Mouse (Mus musculus) CH12.LX (cell line): ENCODE data around the gene Keap1. TPM values are rescaled to one million over a fixed set of nuclear protein-coding genes. Genes with fewer than 3 reads are reported as not detected.

Source experiments
- DNase-seq: peaks from one replicate; pipeline ENCODE4 v3.0.0-alpha.2; 2013; ENCODE audit errors: extremely low read depth
- H3K27ac ChIP-seq: 2 replicates; pipeline ENCODE4 v1.5.1; 2012; ENCODE audit warnings: low read depth, mild to moderate bottlenecking, control low read depth, moderate library complexity; ENCODE audit not compliant: insufficient read depth
- H3K27me3 ChIP-seq: replicated peaks from 2 replicates; pipeline ENCODE3; 2012; ENCODE audit warnings: inconsistent platforms
- H3K36me3 ChIP-seq, 2 experiments: replicated peaks in 1 of 2; 2 replicates each; pipeline versions ENCODE3 to v1.6.1; 2012; ENCODE audit warnings: inconsistent platforms in 1 of 2, low read length in 1 of 2, mild to moderate bottlenecking in 1 of 2, mixed read lengths in 1 of 2, moderate library complexity in 1 of 2; ENCODE audit not compliant: control insufficient read depth in 1 of 2, insufficient read depth in 1 of 2
- H3K4me1 ChIP-seq, 2 experiments: 2 replicates each; pipeline ENCODE4 v1.6.1; 2012; ENCODE audit warnings: inconsistent platforms in 1 of 2, moderate library complexity in 1 of 2; ENCODE audit not compliant: insufficient read depth in 2 of 2, control insufficient read depth in 1 of 2
- H3K4me2 ChIP-seq: 2 replicates; pipeline ENCODE4 v1.6.1; 2012; ENCODE audit warnings: low read depth, mild to moderate bottlenecking, control low read depth; ENCODE audit not compliant: poor library complexity, insufficient read depth, severe bottlenecking
- H3K4me3 ChIP-seq, 3 experiments: fragments of 150-350 bp in 1 of 3; sonication (generic) in 1 of 3; replicated peaks in 1 of 3; 2 replicates each; pipeline versions ENCODE3 to v1.5.1; 2011 to 2012; ENCODE audit warnings: low read depth in 2 of 3, low read length in 2 of 3, mild to moderate bottlenecking in 2 of 3, moderate library complexity in 2 of 3, control low read depth in 1 of 3, improper control_type of control experiment in 1 of 3, inconsistent platforms in 1 of 3, mixed read lengths in 1 of 3; ENCODE audit not compliant: poor library complexity in 1 of 3
- H3K79me2 ChIP-seq: replicated peaks from 2 replicates; pipeline ENCODE4 v1.6.1; 2012; ENCODE audit warnings: mild to moderate bottlenecking, moderate library complexity; ENCODE audit not compliant: control insufficient read depth, poor library complexity, insufficient read depth, severe bottlenecking; ENCODE audit errors: extremely low read depth
- H3K9ac ChIP-seq: 2 replicates; pipeline ENCODE4 v1.6.1; 2012; ENCODE audit warnings: low read depth, mild to moderate bottlenecking, control low read depth, moderate library complexity; ENCODE audit not compliant: insufficient read depth
- H3K9me3 ChIP-seq: replicated peaks from 2 replicates; pipeline ENCODE3; 2012; ENCODE audit warnings: low read length, inconsistent platforms, mixed read lengths
- BHLHE40 ChIP-seq: IDR thresholded peaks from 2 replicates; pipeline ENCODE4 v1.6.1; 2011; ENCODE audit warnings: mild to moderate bottlenecking, low read depth, low read length, improper control_type of control experiment
- CHD1 ChIP-seq: IDR thresholded peaks from 2 replicates; pipeline ENCODE4 v1.6.1; 2012; ENCODE audit warnings: low read depth, low read length, improper control_type of control experiment, inconsistent platforms
- CHD2 ChIP-seq: IDR thresholded peaks from 2 replicates; pipeline ENCODE4 v1.6.1; 2011; ENCODE audit warnings: low read length, improper control_type of control experiment
- EP300 ChIP-seq: IDR thresholded peaks from 2 replicates; pipeline ENCODE4 v1.6.1; 2011; ENCODE audit warnings: low read length, improper control_type of control experiment
- HCFC1 ChIP-seq: IDR thresholded peaks from 2 replicates; pipeline ENCODE4 v1.6.1; 2012; ENCODE audit warnings: low read depth, mild to moderate bottlenecking, inconsistent platforms, low read length, improper control_type of control experiment
- JUN ChIP-seq: IDR thresholded peaks from 2 replicates; pipeline ENCODE4 v1.6.1; 2011; ENCODE audit warnings: low read depth, mild to moderate bottlenecking, low read length, improper control_type of control experiment, moderate library complexity; ENCODE audit not compliant: insufficient read depth
- KAT2A ChIP-seq: IDR thresholded peaks from 2 replicates; pipeline ENCODE4 v1.6.1; 2012; ENCODE audit warnings: low read length, improper control_type of control experiment, inconsistent platforms; ENCODE audit not compliant: insufficient replicate concordance
- MAFK ChIP-seq: IDR thresholded peaks from 2 replicates; pipeline ENCODE4 v1.6.1; 2011; ENCODE audit warnings: low read length, improper control_type of control experiment; ENCODE audit not compliant: insufficient replicate concordance
- MAZ ChIP-seq: IDR thresholded peaks from 2 replicates; pipeline ENCODE4 v1.6.1; 2012; ENCODE audit warnings: low read depth, mild to moderate bottlenecking, inconsistent platforms, low read length, improper control_type of control experiment, moderate library complexity
- MYC ChIP-seq: IDR thresholded peaks from 2 replicates; pipeline ENCODE4 v1.6.1; 2011; ENCODE audit warnings: low read depth, mild to moderate bottlenecking, improper control_type of control experiment, low read length
- NRF1 ChIP-seq: IDR thresholded peaks from 2 replicates; pipeline ENCODE4 v1.6.1; 2014; ENCODE audit warnings: low read depth, mild to moderate bottlenecking, inconsistent platforms, low read length, improper control_type of control experiment, moderate library complexity
- POLR2A ChIP-seq: IDR thresholded peaks from 2 replicates; pipeline ENCODE4 v1.6.1; 2011; ENCODE audit warnings: low read depth, mild to moderate bottlenecking, improper control_type of control experiment, low read length
- RCOR1 ChIP-seq: conservative IDR thresholded peaks from 2 replicates; pipeline ENCODE4 v1.6.1; 2012; ENCODE audit warnings: low read depth, mild to moderate bottlenecking, inconsistent platforms, low read length, improper control_type of control experiment
- SMC3 ChIP-seq: IDR thresholded peaks from 2 replicates; pipeline ENCODE4 v1.6.1; 2011; ENCODE audit warnings: low read depth, low read length, improper control_type of control experiment
- TBP ChIP-seq: conservative IDR thresholded peaks from 2 replicates; pipeline ENCODE4 v1.6.1; 2011; ENCODE audit warnings: low read depth, low read length, improper control_type of control experiment
- USF1 ChIP-seq: IDR thresholded peaks from 2 replicates; pipeline ENCODE4 v1.6.1; 2014; ENCODE audit warnings: low read depth, mild to moderate bottlenecking, inconsistent platforms, low read length, improper control_type of control experiment
- USF2 ChIP-seq: conservative IDR thresholded peaks from 2 replicates; pipeline ENCODE4 v1.6.1; 2011; ENCODE audit warnings: low read depth, low read length, improper control_type of control experiment
- ZKSCAN1 ChIP-seq: IDR thresholded peaks from 2 replicates; pipeline ENCODE4 v1.6.1; 2012; ENCODE audit warnings: low read depth, inconsistent platforms, low read length, improper control_type of control experiment, borderline replicate concordance
- ZNF384 ChIP-seq: IDR thresholded peaks from 2 replicates; pipeline ENCODE4 v1.6.1; 2012; ENCODE audit warnings: low read depth, low read length, improper control_type of control experiment, inconsistent platforms
- dilution Hi-C: fragments of 300-500 bp; cut with MboI; formaldehyde crosslinking; loops from 2 replicates; pipeline ENCODE4 v1.14.3; 2020; ENCODE audit warnings: low sequenced_read_pairs; ENCODE audit not compliant: extremely low pct_unique_long_range_greater_than_20kb, extremely low pct_ligation_motif_present
- in situ Hi-C: fragments of 300-500 bp; cut with MboI; formaldehyde crosslinking; loops from 3 replicates; pipeline ENCODE4 v1.14.3; 2019; ENCODE audit warnings: low sequenced_read_pairs, low pct_ligation_motif_present, low pct_unique_long_range_greater_than_20kb, mixed read lengths
- polyA plus RNA-seq: library from polyadenylated mRNA; unstranded; fragments of >175 nt; gene quantifications from 2 replicates; pipeline ENCODE4 v1.2.1, GENCODE M21; 2012; ENCODE audit warnings: low read depth; ENCODE audit not compliant: insufficient read length
- total RNA-seq, 2 experiments: library from RNA; depleted of rRNA; stranded (reverse); fragments of 300-350 nt in 1 of 2; fragments of >200 nt in 1 of 2; gene quantifications; 2 replicates each; pipeline ENCODE4 v1.2.3; 2012 to 2014

The Keap1 gene
- total and polyA plus RNA-seq, 3 experiments = 18.4 to 41.7 (median 31.2) TPM

DNA sequence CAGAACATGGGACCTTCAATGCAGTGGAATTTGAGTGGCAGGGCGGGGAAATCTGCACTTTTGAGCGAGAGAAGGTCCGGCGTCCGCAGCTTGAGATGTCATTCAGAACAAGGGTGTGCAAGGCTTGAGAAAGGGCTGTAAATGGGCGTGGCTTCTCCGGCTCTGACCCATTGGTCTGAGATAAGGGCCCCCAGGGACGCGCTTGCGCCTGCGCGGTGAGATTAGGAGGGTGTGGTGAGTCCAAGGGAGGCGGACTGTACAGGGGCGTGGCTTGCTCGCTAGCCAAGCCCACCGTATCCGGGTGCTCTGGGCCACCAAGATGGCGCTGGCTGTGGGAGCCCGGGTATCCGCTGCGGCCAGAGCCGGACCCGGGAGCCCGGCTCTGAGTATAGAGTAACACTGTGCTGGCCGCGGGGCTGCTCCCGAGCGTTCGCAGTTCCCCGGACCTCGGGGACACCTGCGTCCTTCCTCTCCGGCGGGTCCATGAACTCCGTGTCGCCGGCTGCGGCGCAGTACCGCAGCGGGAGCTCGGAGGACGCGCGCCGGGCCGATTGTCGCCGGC, 25.9 kb upstream of the Keap1 start, which contains the start of gene Atg4d (continued):
- no peak for TF ChIP-seq MAZ
- TF ChIP-seq BHLHE40 = no peak
- no peak for TF ChIP-seq ZKSCAN1
- no peak for TF ChIP-seq ZNF384
- TF ChIP-seq RCOR1 = no peak
- TF ChIP-seq KAT2A = 0 out of 2 replicates have a peak, but pooled peaks have one; percentile 66
- no peak for TF ChIP-seq MAFK
- TF ChIP-seq USF2 = no peak
- TF ChIP-seq SMC3 = no peak
- no peak for TF ChIP-seq USF1
- peak; percentile 88 for TF ChIP-seq TBP
- peak; percentile 99 for TF ChIP-seq NRF1
- TF ChIP-seq CHD1 = no peak
- TF ChIP-seq HCFC1 = peak; percentile 55; the same call in 1 of the 2 replicates

DNA sequence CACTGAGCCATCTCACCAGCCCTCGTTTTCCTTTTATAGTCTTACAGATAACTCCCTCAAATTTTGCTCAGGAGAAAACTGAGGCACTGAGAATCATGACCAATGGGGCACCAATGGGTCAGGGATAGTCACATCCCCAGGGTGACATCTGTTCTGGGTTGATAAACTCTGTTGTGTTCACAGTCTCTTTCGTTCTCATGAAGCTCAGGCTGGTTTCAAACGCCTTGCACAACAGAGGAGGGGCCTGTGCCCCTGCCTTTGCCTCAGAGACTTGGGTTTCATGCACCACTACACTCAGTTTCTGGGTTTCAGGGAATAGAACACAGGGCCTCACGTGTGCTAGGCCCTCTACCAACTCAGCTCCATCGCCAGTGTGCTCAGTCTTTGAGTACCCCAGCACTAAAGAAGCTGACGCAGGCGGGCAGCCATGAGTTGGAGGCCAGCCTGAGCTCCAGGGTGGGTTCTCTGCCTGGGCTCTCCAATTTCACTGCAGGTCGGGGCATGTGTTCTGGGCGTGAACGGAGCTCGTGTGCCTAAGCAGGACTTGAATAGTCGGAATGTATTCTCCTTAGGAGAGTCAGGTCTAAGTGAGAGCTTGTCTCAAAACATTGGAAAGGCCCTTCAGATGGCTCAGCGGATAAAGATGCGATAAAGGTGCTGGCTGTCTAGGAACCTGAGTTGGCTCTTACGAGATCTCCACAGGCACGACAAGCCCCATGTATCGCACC, 25.3 kb upstream of the Keap1 start:
- TF ChIP-seq CHD2 = no peak
- TF ChIP-seq POLR2A = no peak
- no peak for TF ChIP-seq EP300
- peak; percentile 67; the same call in 1 of the 2 replicates for TF ChIP-seq TBP
- TF ChIP-seq BHLHE40 = peak; percentile 81
- TF ChIP-seq JUN = no peak
- TF ChIP-seq MYC = 0 out of 2 replicates have a peak, but pooled peaks have one; percentile 9
- TF ChIP-seq CHD1 = no peak
- no peak for TF ChIP-seq ZNF384
- peak overlapping the region; percentile 83 for H3K27ac ChIP-seq
- H3K9me3 ChIP-seq = no peaks in the 10 kb centered on the region
- H3K27me3 ChIP-seq = no peaks in the 10 kb centered on the region
- dilution Hi-C loops = no loop called here
- peak; percentile 51 for DNase-seq
- peaks cover 6% of the 10 kb centered on the region for H3K79me2 ChIP-seq
- peak overlapping the region; percentile 32 for H3K9ac ChIP-seq
- peak overlapping the region; percentile 44 for H3K4me2 ChIP-seq
- peak overlapping the region; percentile 30 to 86 (median 36) for H3K4me3 ChIP-seq
- H3K36me3 ChIP-seq = peaks cover 10 to 27% of the 10 kb centered on the region in 2 experiments
- in situ Hi-C loops = no loop called here
- peaks cover 0 to 27% of the 10 kb centered on the region in 2 experiments; a peak in 3 of 4 replicates for H3K4me1 ChIP-seq
